Mouse (Mus musculus): ENCODE measurements at regions not wholly inside any gene's neighbourhood (a gene's known extent, or its start where the extent isn't known, plus 50 kb on each side); places are given as distances from the start of the nearest gene placed in this dataset.

DNA sequence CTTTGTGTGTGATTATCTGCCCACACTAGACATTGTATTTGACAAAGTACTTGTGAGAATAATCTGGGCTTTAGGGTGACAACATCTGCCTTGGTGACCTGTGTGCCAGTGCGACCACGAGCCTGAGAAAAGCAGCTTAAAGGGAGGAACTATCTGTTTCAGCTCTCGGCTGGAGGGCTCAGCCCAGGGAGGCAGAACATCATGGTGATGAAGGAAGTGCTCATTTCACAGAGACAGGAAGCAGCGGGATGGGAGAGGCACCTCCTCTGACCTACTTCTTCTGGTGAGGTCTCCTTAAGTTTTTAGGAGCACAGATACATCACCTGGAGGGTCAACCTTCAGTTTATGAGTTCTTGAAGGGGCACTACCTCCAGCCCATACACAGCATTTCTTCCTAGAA, 89.8 kb downstream of the Kif26a start:
- in situ Hi-C loops (cut with MboI, MseI), result no loop called here

GRCm38 (mm10) chr12:112237061-112237490, 91.1 kb downstream of the Kif26a start:
- in situ Hi-C loops (cut with MboI, MseI), result no loop called here

DNA sequence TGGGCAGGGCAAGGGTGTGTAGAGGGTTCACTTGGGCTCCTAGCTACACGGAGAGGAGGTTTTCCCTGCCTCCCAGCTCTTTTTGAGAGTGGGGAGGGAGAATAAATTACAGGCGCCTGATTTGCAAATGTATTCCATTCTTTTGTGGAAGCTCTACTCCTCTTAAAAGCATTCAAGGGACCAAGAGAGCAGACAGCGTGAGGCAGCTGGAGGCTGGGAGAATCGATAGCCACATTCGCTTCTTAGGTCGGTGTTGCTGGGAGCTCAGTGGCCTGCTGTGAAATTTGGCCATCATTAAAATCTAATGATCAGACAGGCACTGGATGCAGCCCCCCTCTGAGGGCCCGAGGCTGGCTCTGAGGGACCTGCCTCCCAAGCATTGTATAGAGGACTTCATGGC, 92.8 kb downstream of the Kif26a start:
- in situ Hi-C loops (cut with MboI, MseI), result no loop called here

GRCm38 (mm10) chr12:112241740-112242171, 95.7 kb downstream of the Kif26a start:
- in situ Hi-C loops (cut with MboI, MseI), result no loop called here

GRCm38 (mm10) chr12:112243231-112243630, 97.2 kb downstream of the Kif26a start:
- in situ Hi-C loops (cut with MboI, MseI), result no loop called here

- in situ Hi-C loops (cut with MboI, MseI), result no loop called here
Measured at GRCm38 (mm10) chr12:112250894-112251293, 104.9 kb downstream of the Kif26a start.

DNA sequence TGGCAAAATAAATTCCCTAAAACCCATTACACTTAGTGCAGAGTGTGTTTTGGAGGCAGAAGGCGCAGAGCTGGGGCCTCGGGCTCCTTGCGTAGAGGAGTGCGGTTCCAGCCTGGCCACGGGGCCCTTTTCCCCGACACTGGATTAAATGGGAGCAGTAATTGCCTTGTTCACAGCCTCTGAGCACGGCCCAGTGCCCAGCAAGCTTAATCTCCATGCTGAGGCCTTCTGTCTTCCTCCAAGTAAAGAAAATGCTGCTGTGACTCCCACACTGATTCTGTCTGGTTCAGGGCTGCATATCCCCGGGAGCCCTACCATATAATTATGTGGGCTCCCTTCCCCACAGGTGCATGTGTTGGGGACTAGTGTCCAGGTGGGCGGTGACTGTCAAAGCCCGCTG, 107.5 kb downstream of the Kif26a start:
- in situ Hi-C loops (cut with MboI, MseI), result no loop called here

DNA sequence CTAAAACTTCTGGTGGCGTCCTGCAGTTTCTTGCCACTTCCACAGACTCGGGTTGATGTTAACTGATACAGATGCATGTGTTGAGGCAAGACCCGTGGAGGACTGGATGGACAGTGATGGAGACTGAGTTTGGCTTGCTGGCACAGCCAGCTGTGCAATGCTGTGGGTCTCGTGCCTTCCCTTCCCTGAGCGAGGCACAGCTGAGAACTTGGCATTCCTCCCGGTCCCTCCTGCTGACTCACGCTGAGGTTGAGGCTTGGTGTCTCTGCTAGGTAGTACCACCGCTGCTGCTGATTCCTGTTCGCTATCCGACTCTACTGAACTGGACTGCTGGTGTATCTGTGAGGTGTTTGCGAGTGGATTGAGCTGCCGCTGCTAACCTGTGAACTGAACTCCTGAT, 109.2 kb downstream of the Kif26a start:
- in situ Hi-C loops (cut with MboI, MseI), result no loop called here

GRCm38 (mm10) chr12:112257691-112258090, 111.7 kb downstream of the Kif26a start:
- in situ Hi-C loops (cut with MboI, MseI), result no loop called here

DNA sequence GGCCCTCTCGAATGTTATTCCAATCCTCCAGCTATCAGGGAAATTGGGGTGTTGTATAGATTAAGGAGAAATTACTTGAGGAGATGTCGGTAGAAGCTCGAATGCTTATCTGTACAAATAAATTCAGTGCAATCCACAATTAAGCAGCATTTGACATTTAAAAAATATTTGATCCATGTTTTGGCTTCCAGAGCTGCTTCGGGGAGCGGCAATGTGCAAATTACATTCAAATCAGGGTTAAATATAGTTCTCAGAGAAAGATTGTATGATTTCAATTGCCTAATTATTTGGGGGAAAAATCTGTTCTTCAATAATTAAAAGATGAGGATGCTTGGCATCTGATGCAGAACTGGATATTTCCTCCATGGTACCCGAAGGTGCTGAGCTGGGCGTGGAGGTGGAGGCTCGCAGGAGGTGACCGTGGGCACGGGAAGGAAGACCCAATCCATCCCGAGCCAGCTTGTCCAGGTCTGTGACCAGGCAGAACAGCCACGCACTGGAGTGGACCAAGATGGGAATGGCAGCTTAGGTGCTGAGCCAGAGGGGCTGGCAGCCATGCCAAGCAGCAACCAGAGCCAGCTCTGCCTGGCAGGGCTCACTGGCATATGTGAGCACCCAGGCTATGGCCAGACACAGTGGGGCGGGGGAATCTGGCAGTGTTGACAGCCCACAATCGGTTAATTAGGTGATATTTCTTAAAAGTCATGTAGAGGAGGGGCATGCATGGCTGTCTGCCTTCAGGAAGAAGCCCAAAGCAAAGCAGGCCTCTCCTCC, 117.5 kb downstream of the Kif26a start:
- in situ Hi-C loops (cut with MboI, MseI), result no loop called here

DNA sequence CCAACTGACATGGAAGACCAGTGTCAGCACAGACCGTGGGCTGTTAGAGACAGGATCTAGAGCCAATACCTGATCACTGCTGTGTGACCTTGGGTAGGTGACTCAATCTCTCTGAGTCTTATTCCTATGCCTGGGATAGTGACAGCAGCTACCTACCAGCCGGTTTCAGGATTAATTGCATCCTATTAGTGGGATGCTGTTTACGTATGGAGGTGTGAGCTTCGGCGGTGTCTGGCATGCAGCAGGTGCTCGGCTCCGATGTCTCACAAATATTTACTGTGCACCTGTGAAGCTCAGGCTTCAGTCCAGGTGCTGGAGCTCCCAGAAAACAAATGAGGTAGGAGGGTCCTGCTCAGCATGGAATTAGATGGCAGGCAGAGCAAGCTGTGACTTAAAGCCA, 118.2 kb downstream of the Kif26a start:
- in situ Hi-C loops (cut with MboI, MseI), result no loop called here

- in situ Hi-C loops (cut with MboI, MseI), result no loop called here
Measured at GRCm38 (mm10) chr12:112265289-112265969, 119.4 kb downstream of the Kif26a start.

GRCm38 (mm10) chr12:112274026-112274425, 128.0 kb downstream of the Kif26a start:
- in situ Hi-C loops (cut with MboI, MseI), result no loop called here

GRCm38 (mm10) chr12:112274756-112275155, 128.7 kb downstream of the Kif26a start:
- in situ Hi-C loops (cut with MboI, MseI), result no loop called here

- in situ Hi-C loops (cut with MboI, MseI), result no loop called here
Measured at GRCm38 (mm10) chr12:112276651-112277050, 130.6 kb downstream of the Kif26a start.

GRCm38 (mm10) chr12:112277511-112277910, 131.5 kb downstream of the Kif26a start:
- in situ Hi-C loops (cut with MboI, MseI), result no loop called here

DNA sequence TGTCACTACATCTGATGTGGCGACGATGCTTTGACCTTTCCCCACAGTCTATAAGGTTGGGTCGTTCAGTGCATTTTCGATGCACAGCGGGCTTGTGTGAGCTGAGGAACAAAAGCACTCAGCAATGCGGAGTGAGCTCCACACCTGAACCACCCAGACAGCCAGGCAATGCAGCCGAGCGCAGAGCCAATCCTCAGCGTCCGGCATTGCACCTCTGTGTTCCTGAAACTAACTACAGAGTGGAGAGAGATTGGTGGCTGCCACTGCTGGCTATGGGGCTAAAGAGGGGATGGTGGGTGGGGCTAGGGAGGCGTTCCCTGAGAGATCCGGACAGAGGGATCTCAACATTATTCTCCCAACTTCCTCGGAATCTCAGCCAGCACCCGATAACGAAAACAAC, 139.1 kb downstream of the Kif26a start:
- in situ Hi-C loops (cut with MboI, MseI), result no loop called here

DNA sequence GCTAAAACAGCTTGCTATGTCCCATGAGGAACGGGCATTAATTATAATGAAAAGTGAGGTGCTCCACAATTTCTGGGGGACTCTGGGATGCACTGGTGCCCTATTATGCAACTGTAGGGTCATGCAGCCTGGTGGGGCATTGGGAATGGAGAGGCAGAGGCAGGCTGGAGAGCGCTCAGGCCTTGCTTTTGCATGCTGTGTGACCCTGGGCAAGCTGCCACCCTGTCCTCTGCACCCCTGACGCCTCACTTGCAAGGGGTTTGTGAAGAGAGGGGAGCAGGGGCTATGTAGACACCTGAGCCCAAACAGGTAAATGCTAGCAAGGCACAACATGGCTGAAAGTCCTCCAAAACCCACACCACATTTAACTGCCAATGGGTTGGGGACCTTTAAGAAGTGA, 142.8 kb downstream of the Kif26a start:
- in situ Hi-C loops (cut with MboI, MseI), result no loop called here

GRCm38 (mm10) chr12:112290299-112290698, 144.3 kb downstream of the Kif26a start:
- in situ Hi-C loops (cut with MboI, MseI), result no loop called here

DNA sequence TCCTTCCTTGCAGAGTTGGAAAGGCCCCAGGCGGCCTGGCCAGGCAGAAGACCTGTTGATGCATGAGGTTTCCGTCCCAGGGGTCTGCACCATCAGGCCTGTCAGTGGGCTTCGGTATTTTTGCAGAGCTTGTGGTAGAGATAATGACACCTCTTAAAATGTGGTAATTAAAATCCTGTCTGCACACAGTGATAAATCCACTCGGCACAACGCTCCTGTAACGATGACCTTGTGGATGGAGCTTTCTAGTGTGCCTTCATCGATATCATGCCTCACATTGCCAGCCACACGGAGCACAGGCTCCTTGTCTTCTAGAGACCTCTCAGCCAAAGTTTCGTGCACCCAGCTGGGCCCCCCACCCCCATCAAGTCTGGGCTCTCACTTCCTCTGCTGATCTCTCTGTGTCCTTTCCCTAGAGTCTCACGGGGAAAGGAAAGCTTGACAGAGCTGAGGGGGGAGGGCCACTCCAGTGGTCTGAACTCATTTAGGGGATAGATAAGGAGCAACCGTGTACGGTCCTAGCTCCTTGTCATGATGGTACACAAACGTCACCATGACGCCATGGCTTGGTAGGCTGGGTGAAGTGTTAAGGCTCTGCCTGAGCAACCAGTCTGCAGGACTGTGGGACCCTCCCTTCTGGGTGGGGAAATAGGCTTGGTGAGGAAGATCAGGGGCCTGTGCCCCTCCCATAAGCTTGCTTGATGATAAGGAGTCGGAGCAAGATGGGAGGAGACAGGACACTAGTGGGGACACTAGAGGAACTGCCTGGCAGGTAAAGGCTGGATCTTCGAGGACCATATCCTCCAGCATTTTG, 145.9 kb downstream of the Kif26a start:
- in situ Hi-C loops (cut with MboI, MseI), result no loop called here

- in situ Hi-C loops (cut with MboI, MseI), result no loop called here
Measured at GRCm38 (mm10) chr12:112293105-112293504, 147.1 kb downstream of the Kif26a start.

DNA sequence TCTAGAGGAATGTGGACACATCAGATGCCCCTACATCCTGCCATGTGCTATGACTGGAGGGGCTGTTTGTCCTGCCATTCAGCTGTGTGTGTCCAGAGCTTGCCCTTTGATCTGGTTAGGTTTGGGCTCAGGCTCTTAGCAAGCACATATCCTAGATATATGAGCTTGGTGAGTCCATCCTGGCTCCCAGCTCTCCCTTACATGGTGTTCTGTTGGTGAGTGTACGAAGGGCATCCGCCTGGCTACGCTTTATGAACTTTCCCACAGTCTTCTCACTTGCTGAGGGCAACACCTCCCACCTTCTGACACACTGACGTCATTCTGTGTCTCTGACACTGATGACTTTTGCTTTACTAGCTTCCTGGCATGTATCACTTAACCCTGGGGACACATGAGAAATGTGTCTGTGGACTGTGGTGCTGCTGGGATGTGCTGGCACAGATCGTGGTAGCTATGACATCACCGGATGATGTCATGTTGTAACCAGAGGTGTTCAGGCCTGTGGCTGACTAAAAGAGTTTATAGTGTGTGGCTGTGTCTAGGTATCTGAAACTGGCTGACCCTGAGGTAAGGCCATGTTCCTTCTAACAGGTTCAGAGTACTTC, 149.4 kb downstream of the Kif26a start:
- in situ Hi-C loops (cut with MboI, MseI), result no loop called here
